Mouse (Mus musculus): Measurements from ENCODE around the gene Ero1l. TPM values are rescaled to one million over a fixed set of nuclear protein-coding genes. Genes with fewer than 3 reads are reported as not detected.

Gene Ero1l
- total and polyA plus RNA-seq, 3 experiments: 11.8 to 672 (median 551) TPM

- ATAC-seq (ENCODE audit: extremely low read depth, insufficient number of reproducible peaks, low FRiP score, poor library complexity, severe bottlenecking) (no peak), DNase-seq (ENCODE audit: low spot score) (no peak)
- Histone ChIP-seq H3K27me3 (ENCODE audit: insufficient read depth, low read length) (no peaks in the 10 kb centered on the region), H3K4me1 (ENCODE audit: insufficient read depth, low read depth, low read length) (peaks cover 49% of the 10 kb centered on the region), H3K36me3 (replicated peaks) (peaks cover 28% of the 10 kb centered on the region), H3K4me3 (ENCODE audit: low read depth, low read length) (peak overlapping the region; percentile 84), H3K9me3 (replicated peaks) (no peaks in the 10 kb centered on the region)
- TF ChIP-seq GATA2 (IDR thresholded peaks at IDR 0.05; ENCODE audit: borderline replicate concordance, low read depth, low read length) (no peak), TAL1 (conservative IDR thresholded peaks at IDR 0.05; ENCODE audit: low read depth, low read length) (no peak), POLR2AphosphoS5 (IDR thresholded peaks at IDR 0.05; ENCODE audit: insufficient replicate concordance, low read depth, low read length) (no peak), CTCF (IDR thresholded peaks at IDR 0.05; ENCODE audit: low read depth, low read length) (no peak), GATA1 (IDR thresholded peaks at IDR 0.05; ENCODE audit: borderline replicate concordance, low read length) (no peak)
Observed at GRCm38 (mm10) chr14:45329018-45329588, 10.5 kb upstream of the Ero1l start.

- H3K36me3 ChIP-seq (replicated peaks): peaks cover 21% of the 10 kb centered on the region
- peak; percentile 9; the same call in 1 of the 2 replicates for ATAC-seq (ENCODE audit: extremely low read depth, insufficient number of reproducible peaks, low FRiP score, poor library complexity, severe bottlenecking)
- H3K4me1 ChIP-seq (ENCODE audit: insufficient read depth, low read depth, low read length): peaks cover 56% of the 10 kb centered on the region
- DNase-seq (ENCODE audit: low spot score): no peak
- H3K27me3 ChIP-seq (ENCODE audit: insufficient read depth, low read length): no peaks in the 10 kb centered on the region
- no peak overlapping the region for H3K4me3 ChIP-seq (ENCODE audit: low read depth, low read length)
- TF ChIP-seq GATA2 (IDR thresholded peaks at IDR 0.05; ENCODE audit: borderline replicate concordance, low read depth, low read length): no peak
- TF ChIP-seq GATA1 (IDR thresholded peaks at IDR 0.05; ENCODE audit: borderline replicate concordance, low read length): no peak
- TF ChIP-seq POLR2AphosphoS5 (IDR thresholded peaks at IDR 0.05; ENCODE audit: insufficient replicate concordance, low read depth, low read length): no peak
- TF ChIP-seq TAL1 (conservative IDR thresholded peaks at IDR 0.05; ENCODE audit: low read depth, low read length): no peak
- no peak for TF ChIP-seq CTCF (IDR thresholded peaks at IDR 0.05; ENCODE audit: low read depth, low read length)
- H3K9me3 ChIP-seq (replicated peaks): no peaks in the 10 kb centered on the region
Observed at GRCm38 (mm10) chr14:45328072-45328713, 9.6 kb upstream of the Ero1l start.

GRCm38 (mm10) chr14:45325471-45325870 is 6.9 kb upstream of the Ero1l start:
- H3K4me3 ChIP-seq (ENCODE audit: low read depth, low read length): no peak overlapping the region; the same call in 1 of the 2 replicates
- peak; percentile 5; the same call in 1 of the 2 replicates for ATAC-seq (ENCODE audit: extremely low read depth, insufficient number of reproducible peaks, low FRiP score, poor library complexity, severe bottlenecking)
- DNase-seq (ENCODE audit: low spot score): no peak

GRCm38 (mm10) chr14:45323320-45323719 is 4.7 kb upstream of the Ero1l start:
- DNase-seq (ENCODE audit: low spot score) (no peak), ATAC-seq (ENCODE audit: extremely low read depth, insufficient number of reproducible peaks, low FRiP score, poor library complexity, severe bottlenecking) (no peak)
- H3K9me3 ChIP-seq (replicated peaks): no peaks in the 10 kb centered on the region
- H3K4me1 ChIP-seq (ENCODE audit: insufficient read depth, low read depth, low read length): peaks cover 78% of the 10 kb centered on the region
- TF ChIP-seq POLR2AphosphoS5 (IDR thresholded peaks at IDR 0.05; ENCODE audit: insufficient replicate concordance, low read depth, low read length) (no peak), GATA1 (IDR thresholded peaks at IDR 0.05; ENCODE audit: borderline replicate concordance, low read length) (no peak), GATA2 (IDR thresholded peaks at IDR 0.05; ENCODE audit: borderline replicate concordance, low read depth, low read length) (no peak), CTCF (IDR thresholded peaks at IDR 0.05; ENCODE audit: low read depth, low read length) (no peak), TAL1 (conservative IDR thresholded peaks at IDR 0.05; ENCODE audit: low read depth, low read length) (no peak)
- no peak overlapping the region for H3K4me3 ChIP-seq (ENCODE audit: low read depth, low read length)
- no peaks in the 10 kb centered on the region for H3K36me3 ChIP-seq (replicated peaks)
- H3K27me3 ChIP-seq (ENCODE audit: insufficient read depth, low read length): no peaks in the 10 kb centered on the region

More at GRCm38 (mm10) chr14:45325471-45325870, 6.9 kb upstream of the Ero1l start:
- TF ChIP-seq POLR2AphosphoS5 (IDR thresholded peaks at IDR 0.05; ENCODE audit: insufficient replicate concordance, low read depth, low read length) (no peak), GATA2 (IDR thresholded peaks at IDR 0.05; ENCODE audit: borderline replicate concordance, low read depth, low read length) (no peak)
- no peaks in the 10 kb centered on the region for H3K9me3 ChIP-seq (replicated peaks)
- no peaks in the 10 kb centered on the region for H3K27me3 ChIP-seq (ENCODE audit: insufficient read depth, low read length)
- no peaks in the 10 kb centered on the region for H3K36me3 ChIP-seq (replicated peaks)
- peaks cover 71% of the 10 kb centered on the region for H3K4me1 ChIP-seq (ENCODE audit: insufficient read depth, low read depth, low read length)

GRCm38 (mm10) chr14:45322450-45322849 is 3.9 kb upstream of the Ero1l start:
- ATAC-seq (ENCODE audit: extremely low read depth, insufficient number of reproducible peaks, low FRiP score, poor library complexity, severe bottlenecking): no peak
- peaks cover 71% of the 10 kb centered on the region for H3K4me1 ChIP-seq (ENCODE audit: insufficient read depth, low read depth, low read length)
- no peaks in the 10 kb centered on the region for H3K9me3 ChIP-seq (replicated peaks)

GRCm38 (mm10) chr14:45321622-45322021 is 3.1 kb upstream of the Ero1l start:
- Histone ChIP-seq H3K36me3 (replicated peaks) (no peaks in the 10 kb centered on the region), H3K27me3 (ENCODE audit: insufficient read depth, low read length) (no peaks in the 10 kb centered on the region), H3K9me3 (replicated peaks) (no peaks in the 10 kb centered on the region), H3K4me1 (ENCODE audit: insufficient read depth, low read depth, low read length) (peaks cover 69% of the 10 kb centered on the region), H3K4me3 (ENCODE audit: low read depth, low read length) (peak overlapping the region; percentile 37; the same call in 1 of the 2 replicates)
- peak; percentile 65 for TF ChIP-seq TAL1 (conservative IDR thresholded peaks at IDR 0.05; ENCODE audit: low read depth, low read length)
- no peak for TF ChIP-seq CTCF (IDR thresholded peaks at IDR 0.05; ENCODE audit: low read depth, low read length)
- ATAC-seq (ENCODE audit: extremely low read depth, insufficient number of reproducible peaks, low FRiP score, poor library complexity, severe bottlenecking) (peak; percentile 81), DNase-seq (ENCODE audit: low spot score) (peak; percentile 41)

More at GRCm38 (mm10) chr14:45322450-45322849, 3.9 kb upstream of the Ero1l start:
- H3K27me3 ChIP-seq (ENCODE audit: insufficient read depth, low read length): no peaks in the 10 kb centered on the region
- H3K36me3 ChIP-seq (replicated peaks): no peaks in the 10 kb centered on the region
- no peak for DNase-seq (ENCODE audit: low spot score)
- H3K4me3 ChIP-seq (ENCODE audit: low read depth, low read length): no peak overlapping the region; the same call in 1 of the 2 replicates
- TF ChIP-seq CTCF (IDR thresholded peaks at IDR 0.05; ENCODE audit: low read depth, low read length): no peak
- TF ChIP-seq POLR2AphosphoS5 (IDR thresholded peaks at IDR 0.05; ENCODE audit: insufficient replicate concordance, low read depth, low read length): no peak
- TF ChIP-seq GATA2 (IDR thresholded peaks at IDR 0.05; ENCODE audit: borderline replicate concordance, low read depth, low read length): no peak
- TF ChIP-seq GATA1 (IDR thresholded peaks at IDR 0.05; ENCODE audit: borderline replicate concordance, low read length): no peak
- no peak for TF ChIP-seq TAL1 (conservative IDR thresholded peaks at IDR 0.05; ENCODE audit: low read depth, low read length)

Measured in G1E (cell line).